Mouse (Mus musculus) heart, adult 9 months (tissue): ENCODE measurements around the gene Arhgap18.
A peak's percentile ranks its signal among the peaks of the same experiment; 100 is the strongest.

ENCODE experiments used
- DNase-seq, 2 experiments: peaks; one replicate each; pipeline ENCODE4 v3.0.0; 2022; ENCODE audit warnings: low spot score in 2 of 2

The Arhgap18 gene

GRCm38 (mm10) chr10:26828412-26829137 is 75.4 kb downstream of the Arhgap18 start:
- DNase-seq: peak; percentile 66 to 84

- no peak for DNase-seq
Measured at GRCm38 (mm10) chr10:26832068-26832467, 78.8 kb downstream of the Arhgap18 start.

GRCm38 (mm10) chr10:26832669-26833249 is 79.5 kb downstream of the Arhgap18 start:
- no peak for DNase-seq

- peak in 1 of 2 experiments; percentile 12 for DNase-seq
Measured at GRCm38 (mm10) chr10:26833393-26833792, 80.2 kb downstream of the Arhgap18 start.

GRCm38 (mm10) chr10:26849311-26849710 is 96.1 kb downstream of the Arhgap18 start:
- no peak for DNase-seq

- DNase-seq: peak in 1 of 2 experiments; percentile 29
Measured at GRCm38 (mm10) chr10:26849854-26850253, 96.6 kb downstream of the Arhgap18 start.

- no peak for DNase-seq
Measured at GRCm38 (mm10) chr10:26854556-26855100, 101.4 kb downstream of the Arhgap18 start.

GRCm38 (mm10) chr10:26855851-26856535 is 102.8 kb downstream of the Arhgap18 start:
- DNase-seq: no peak

GRCm38 (mm10) chr10:26857583-26857982 is 104.4 kb downstream of the Arhgap18 start:
- no peak for DNase-seq

- DNase-seq: no peak
Measured at GRCm38 (mm10) chr10:26858537-26858936, 105.3 kb downstream of the Arhgap18 start.

GRCm38 (mm10) chr10:26861231-26861630 is 108.0 kb downstream of the Arhgap18 start:
- no peak for DNase-seq

- DNase-seq: no peak
Measured at GRCm38 (mm10) chr10:26862207-26862606, 109.0 kb downstream of the Arhgap18 start.

GRCm38 (mm10) chr10:26863982-26864381 is 110.8 kb downstream of the Arhgap18 start:
- DNase-seq: no peak

- DNase-seq: no peak
Measured at GRCm38 (mm10) chr10:26870802-26871201, 117.6 kb downstream of the Arhgap18 start.

- no peak for DNase-seq
Measured at GRCm38 (mm10) chr10:26877309-26877708, 124.1 kb downstream of the Arhgap18 start.

GRCm38 (mm10) chr10:26878924-26879600 is 125.8 kb downstream of the Arhgap18 start:
- DNase-seq: no peak

GRCm38 (mm10) chr10:26884949-26885348 is 131.7 kb downstream of the Arhgap18 start:
- DNase-seq: no peak

GRCm38 (mm10) chr10:26889226-26889625 is 136.0 kb downstream of the Arhgap18 start:
- no peak for DNase-seq

GRCm38 (mm10) chr10:26889754-26890153 is 136.5 kb downstream of the Arhgap18 start:
- no peak for DNase-seq

- DNase-seq: peak; percentile 26 to 53
Measured at GRCm38 (mm10) chr10:26890269-26890955, 137.2 kb downstream of the Arhgap18 start.

- no peak for DNase-seq
Measured at GRCm38 (mm10) chr10:26893091-26893490, 139.9 kb downstream of the Arhgap18 start.
